Mouse (Mus musculus) midbrain, postnatal 0 days (tissue): ENCODE measurements around the gene Olfr658. TPM values are rescaled to one million over a fixed set of nuclear protein-coding genes. Genes with fewer than 3 reads are reported as not detected.

Experiments used
- ATAC-seq: fragments of 200-750 bp; cut with Nextera tagmentation; 2 replicates; pipeline ENCODE4 v1.8.0; 2017; ENCODE audit warnings: moderate number of reproducible peaks, mild to moderate bottlenecking, moderate TSS enrichment, moderate library complexity; ENCODE audit not compliant: low FRiP score
- DNase-seq: peaks from one replicate; pipeline ENCODE4 v3.0.0-alpha.2; 2015; ENCODE audit warnings: low spot score
- H3K27ac ChIP-seq: fragments of 300-500 bp; sonication (generic); 2 replicates; pipeline ENCODE4 v1.5.1; 2014; ENCODE audit warnings: low read depth, mild to moderate bottlenecking, low read length, mixed read lengths
- H3K27me3 ChIP-seq: fragments of 300-500 bp; sonication (generic); 2 replicates; pipeline ENCODE4 v1.6.1; 2014; ENCODE audit warnings: low read length, control low read depth, mixed read lengths; ENCODE audit not compliant: insufficient read depth
- H3K36me3 ChIP-seq: fragments of 300-500 bp; sonication (generic); 2 replicates; pipeline ENCODE4 v1.6.1; 2014; ENCODE audit warnings: low read length, control low read depth, mixed read lengths; ENCODE audit not compliant: insufficient read depth
- H3K4me1 ChIP-seq: fragments of 300-500 bp; sonication (generic); 2 replicates; pipeline ENCODE4 v1.6.1; 2014; ENCODE audit warnings: mild to moderate bottlenecking, control low read depth, antibody characterized with exemption, low read length, mixed read lengths; ENCODE audit not compliant: insufficient read depth
- H3K4me2 ChIP-seq: fragments of 300-500 bp; sonication (generic); 2 replicates; pipeline ENCODE4 v1.6.1; 2014; ENCODE audit warnings: low read depth, mild to moderate bottlenecking, low read length, mixed read lengths; ENCODE audit not compliant: poor library complexity, severe bottlenecking
- H3K4me3 ChIP-seq: fragments of 300-500 bp; sonication (generic); 2 replicates; pipeline ENCODE4 v1.5.1; 2014; ENCODE audit warnings: low read depth, mild to moderate bottlenecking, low read length, moderate library complexity
- H3K9ac ChIP-seq: fragments of 300-500 bp; sonication (generic); replicated peaks from 2 replicates; pipeline ENCODE4 v1.6.1; 2014; ENCODE audit warnings: mild to moderate bottlenecking, low read length, moderate library complexity, mixed read lengths; ENCODE audit not compliant: poor library complexity, severe bottlenecking
- H3K9me3 ChIP-seq: fragments of 300-500 bp; sonication (generic); 2 replicates; pipeline ENCODE4 v1.6.1; 2016; ENCODE audit warnings: low read length, control low read depth
- CTCF ChIP-seq: IDR thresholded peaks from 2 replicates; pipeline ENCODE4 v1.5.1; 2016; ENCODE audit warnings: antibody characterized with exemption, mild to moderate bottlenecking
- WGBS: fragments of 180-500 bp; shearing (Covaris S2); extraction: QIAGEN DNeasy Blood & Tissue Kit; methylation state at CpG from one replicate; pipeline ENCODE4 v1.1.7; 2014; 5-methylcytosine and 5-hydroxymethylcytosine counted together
- polyA plus RNA-seq: library from polyadenylated mRNA; unstranded; fragments of >200 nt; fragmentation: Nextera tagmentation; extraction: Ambion mirVana; gene quantifications from 2 replicates; pipeline ENCODE4 v1.2.1, GENCODE M21; 2015
- total RNA-seq: library from RNA; depleted of rRNA; stranded (reverse); fragments of >200 nt; gene quantifications from 2 replicates; pipeline ENCODE4 v1.2.3, GENCODE M21; 2014; rRNA removed

Gene Olfr658
- 0.05 and 0.42 TPM in 2 replicates for total RNA-seq
- polyA plus RNA-seq = 0.20 and 0.25 TPM in 2 replicates

GRCm38 (mm10) chr7:104646841-104647482 lies at the start of gene Olfr658:
TSS of gene Olfr658 (minus strand) at chr7:104647305.
- H3K27me3 ChIP-seq = no peaks in the 10 kb centered on the region
- no peaks in the 10 kb centered on the region for H3K4me1 ChIP-seq
- peak; percentile 73 for ATAC-seq
- DNase-seq = peak; percentile 51
- no peaks in the 10 kb centered on the region for H3K9me3 ChIP-seq
- peak within 1 kb of the TSS; percentile 18 for H3K4me3 ChIP-seq
- no peak within 1 kb of the TSS for H3K9ac ChIP-seq
- WGBS = 29% methylated on average over 21 of the region's 22 CpGs
- TF ChIP-seq CTCF = peak; percentile 71
- H3K4me2 ChIP-seq = peak within 1 kb of the TSS; percentile 39; the same call in 1 of the 2 replicates
- H3K36me3 ChIP-seq = no peaks in the 10 kb centered on the region
- no peak within 1 kb of the TSS for H3K27ac ChIP-seq

- Histone ChIP-seq H3K27ac (no peak within 1 kb of the TSS), H3K27me3 (no peaks in the 10 kb centered on the region), H3K4me2 (no peak within 1 kb of the TSS), H3K4me3 (no peak within 1 kb of the TSS), H3K9me3 (no peaks in the 10 kb centered on the region), H3K36me3 (no peaks in the 10 kb centered on the region), H3K4me1 (no peaks in the 10 kb centered on the region), H3K9ac (no peak within 1 kb of the TSS)
- ATAC-seq (no peak), DNase-seq (no peak)
- TF ChIP-seq CTCF = no peak
- WGBS = 92% methylated on average over 2 of the region's 2 CpGs
Observed at GRCm38 (mm10) chr7:104686201-104686600, 39.1 kb upstream of the Olfr658 start, which contains the start of gene Olfr661. TSS of gene Olfr661 (plus strand) at chr7:104686501.

- Histone ChIP-seq H3K4me2 (no peak within 1 kb of the TSS), H3K36me3 (no peaks in the 10 kb centered on the region), H3K27ac (no peak within 1 kb of the TSS), H3K9ac (no peak within 1 kb of the TSS), H3K9me3 (no peaks in the 10 kb centered on the region), H3K4me1 (no peaks in the 10 kb centered on the region), H3K27me3 (no peaks in the 10 kb centered on the region), H3K4me3 (no peak within 1 kb of the TSS)
- TF ChIP-seq CTCF = no peak
- 90% methylated on average over 3 of the region's 3 CpGs for WGBS
- DNase-seq (no peak), ATAC-seq (no peak)
Observed at GRCm38 (mm10) chr7:104666453-104666852, 19.3 kb upstream of the Olfr658 start, which contains the start of gene Olfr659. TSS of gene Olfr659 (plus strand) at chr7:104666753.

GRCm38 (mm10) chr7:104624494-104624893 lies 22.6 kb downstream of the Olfr658 start, which contains the start of gene Olfr657:
TSS of gene Olfr657 (plus strand) at chr7:104624794.
- H3K9me3 ChIP-seq = no peaks in the 10 kb centered on the region
- H3K4me1 ChIP-seq = no peaks in the 10 kb centered on the region
- H3K36me3 ChIP-seq = no peaks in the 10 kb centered on the region
- no peak within 1 kb of the TSS for H3K9ac ChIP-seq
- DNase-seq (no peak), ATAC-seq (no peak)
- H3K27me3 ChIP-seq = no peaks in the 10 kb centered on the region
- no peak within 1 kb of the TSS for H3K27ac ChIP-seq
- H3K4me2 ChIP-seq = no peak within 1 kb of the TSS
- no peak for TF ChIP-seq CTCF
- H3K4me3 ChIP-seq = no peak within 1 kb of the TSS

GRCm38 (mm10) chr7:104613655-104614054 lies 33.5 kb downstream of the Olfr658 start, which contains the start of gene Olfr656:
TSS of gene Olfr656 (plus strand) at chr7:104613955.
- Histone ChIP-seq H3K27me3 (no peaks in the 10 kb centered on the region), H3K9me3 (no peaks in the 10 kb centered on the region), H3K27ac (no peak within 1 kb of the TSS), H3K4me2 (no peak within 1 kb of the TSS), H3K36me3 (no peaks in the 10 kb centered on the region), H3K4me1 (no peaks in the 10 kb centered on the region), H3K4me3 (no peak within 1 kb of the TSS), H3K9ac (no peak within 1 kb of the TSS)
- TF ChIP-seq CTCF = no peak
- DNase-seq (no peak), ATAC-seq (no peak)
- WGBS = 62% methylated on average over 4 of the region's 4 CpGs

- H3K4me2 ChIP-seq = no peak overlapping the region
- no peak for DNase-seq
- no peak for ATAC-seq
- no peaks in the 10 kb centered on the region for H3K9me3 ChIP-seq
- H3K9ac ChIP-seq = no peak overlapping the region
- H3K4me3 ChIP-seq = no peak overlapping the region
- H3K36me3 ChIP-seq = no peaks in the 10 kb centered on the region
- H3K4me1 ChIP-seq = no peaks in the 10 kb centered on the region
- no peak for TF ChIP-seq CTCF
- no peak overlapping the region for H3K27ac ChIP-seq
- no peaks in the 10 kb centered on the region for H3K27me3 ChIP-seq
Observed at GRCm38 (mm10) chr7:104604727-104605126, 42.4 kb downstream of the Olfr658 start.
